Mouse (Mus musculus) forelimb bud, embryonic 11.5 days (tissue): ENCODE measurements around the gene Obsl1.
A peak's percentile ranks its signal among the peaks of the same experiment; 100 is the strongest.

Experiments used
- DNase-seq: peaks from one replicate; pipeline ENCODE4 v3.0.0-alpha.2; 2012; ENCODE audit warnings: low read depth, low spot score

Gene Obsl1

DNA sequence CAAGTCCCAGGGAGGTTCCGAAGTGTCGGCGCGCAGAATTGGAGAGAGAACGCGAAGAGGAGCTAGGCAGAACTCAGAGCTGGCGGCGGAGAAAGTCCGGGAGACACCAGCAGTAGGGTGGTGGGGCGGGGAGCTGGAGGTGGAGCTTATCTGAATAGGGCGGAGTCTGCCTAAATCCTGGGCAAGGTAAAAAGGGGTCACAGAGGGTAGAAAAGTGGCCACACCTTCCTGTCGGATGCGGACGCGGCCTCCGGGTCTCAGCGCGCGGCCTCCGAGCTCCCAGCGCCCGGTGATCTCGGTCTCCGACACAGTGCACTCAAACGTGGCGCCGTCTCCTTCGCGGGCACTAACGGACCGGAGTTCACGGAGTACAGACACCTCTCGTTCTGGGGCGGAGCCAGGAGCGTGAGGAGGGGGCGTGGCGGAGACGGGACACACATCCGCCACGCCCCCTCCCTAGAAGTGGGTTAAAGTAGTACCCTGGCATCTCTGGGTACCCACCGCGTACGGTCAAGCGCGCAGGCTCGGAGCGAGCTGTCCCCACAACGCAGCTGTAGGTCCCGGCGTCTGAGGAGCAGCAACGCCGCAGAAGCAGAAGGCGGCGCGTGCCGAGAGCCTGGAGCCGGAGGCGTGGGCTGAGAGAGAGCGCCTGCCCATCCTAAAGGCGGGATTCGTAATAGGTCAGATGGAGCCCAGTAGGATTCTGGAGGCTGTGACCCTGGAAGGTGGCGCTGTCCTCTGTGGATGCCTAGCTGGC is 18.7 kb downstream of the Obsl1 start:
- peak; percentile 69 for DNase-seq

DNA sequence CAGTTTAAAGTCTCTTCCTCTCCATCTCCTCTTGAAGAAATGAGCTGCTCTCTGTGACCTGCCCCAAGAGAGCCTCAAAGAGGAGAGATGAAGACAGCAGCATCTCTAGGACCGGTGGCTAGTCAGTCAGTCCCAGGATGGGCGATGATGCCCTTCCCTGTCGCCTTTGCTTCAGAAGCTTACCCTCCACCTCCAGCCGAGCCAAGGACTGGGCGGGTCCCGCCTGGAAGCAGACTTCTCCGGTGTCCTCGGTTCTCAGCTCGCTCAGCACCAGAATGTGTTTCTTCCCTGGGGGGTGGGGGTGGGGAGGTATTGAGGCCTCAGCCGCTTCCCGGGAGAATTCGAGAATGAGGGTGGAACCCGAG is 19.2 kb downstream of the Obsl1 start:
- DNase-seq = no peak

DNA sequence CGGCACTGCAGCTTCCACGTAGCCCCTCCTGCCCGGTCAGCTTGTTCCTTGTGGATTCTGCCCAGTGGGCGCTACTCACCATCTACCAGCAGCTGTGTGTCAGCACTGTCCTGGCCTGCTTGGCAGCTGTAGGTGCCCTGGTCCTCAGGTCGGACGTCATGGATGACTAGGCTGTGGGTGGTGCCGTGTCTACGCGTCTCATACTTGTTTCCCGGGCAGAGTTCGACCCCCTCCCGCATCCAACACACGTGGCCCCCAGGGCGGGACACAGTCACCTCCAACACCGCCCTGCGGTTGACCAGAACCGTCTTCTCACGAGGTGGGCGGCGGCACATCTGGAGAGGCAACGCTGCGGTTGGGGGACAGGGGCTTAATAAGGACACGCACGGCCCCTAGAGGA is 19.7 kb downstream of the Obsl1 start:
- no peak for DNase-seq

DNA sequence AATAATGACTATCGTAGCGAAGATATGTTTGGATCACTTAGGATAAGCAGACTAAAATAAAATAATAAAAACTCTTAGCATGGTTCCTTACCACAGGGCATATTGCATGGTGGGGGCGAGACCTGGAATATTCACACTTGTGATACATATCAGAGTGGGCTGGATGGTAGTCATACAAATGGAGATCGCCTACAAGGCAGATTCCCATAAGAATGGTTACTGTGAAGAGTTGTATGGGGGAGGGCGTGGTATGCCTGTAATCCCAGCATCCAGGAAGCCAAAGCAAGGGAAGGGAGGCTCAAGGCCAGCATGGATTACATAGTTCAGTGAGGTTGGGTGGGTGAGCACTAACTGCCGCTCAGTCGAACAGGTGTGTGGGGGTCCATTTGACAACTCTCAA is 25.5 kb downstream of the Obsl1 start:
- no peak for DNase-seq

DNA sequence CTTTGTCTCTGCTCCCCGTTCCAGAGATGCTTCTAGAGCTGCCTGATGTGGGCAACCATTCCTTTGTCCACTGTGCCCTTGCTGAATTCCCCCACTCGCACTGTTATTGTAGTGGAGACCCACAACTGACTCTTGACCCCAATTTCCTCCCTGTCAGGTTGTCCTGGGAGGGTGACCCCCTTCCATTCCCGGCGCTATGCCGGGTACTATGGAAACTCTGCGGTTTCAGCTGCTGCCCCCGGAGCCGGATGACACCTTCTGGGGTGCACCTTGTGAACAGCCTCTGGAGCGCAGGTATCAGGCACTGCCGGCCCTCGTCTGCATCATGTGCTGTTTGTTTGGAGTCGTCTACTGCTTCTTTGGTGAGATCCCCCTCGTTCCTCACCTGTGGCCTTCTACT is 26.2 kb downstream of the Obsl1 start:
- DNase-seq = no peak

DNA sequence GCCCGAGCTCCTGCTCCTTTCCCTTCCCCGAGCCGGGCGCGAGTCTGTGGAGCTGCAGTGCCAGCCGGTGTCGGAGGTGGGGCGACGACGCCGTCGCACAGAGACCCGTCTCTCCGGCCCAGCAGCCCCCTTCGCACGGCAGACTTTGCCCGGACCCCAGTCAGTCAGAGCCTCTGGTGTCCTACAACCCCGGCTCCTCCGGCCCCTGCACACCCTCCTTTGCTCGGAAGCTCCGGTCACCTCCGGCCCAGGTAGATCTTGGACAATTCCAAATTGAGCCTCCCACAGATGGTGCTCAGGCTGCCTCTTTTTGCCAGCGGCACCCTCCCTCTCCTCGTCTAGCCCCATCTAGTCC is 26.6 kb downstream of the Obsl1 start:
- DNase-seq = no peak

DNA sequence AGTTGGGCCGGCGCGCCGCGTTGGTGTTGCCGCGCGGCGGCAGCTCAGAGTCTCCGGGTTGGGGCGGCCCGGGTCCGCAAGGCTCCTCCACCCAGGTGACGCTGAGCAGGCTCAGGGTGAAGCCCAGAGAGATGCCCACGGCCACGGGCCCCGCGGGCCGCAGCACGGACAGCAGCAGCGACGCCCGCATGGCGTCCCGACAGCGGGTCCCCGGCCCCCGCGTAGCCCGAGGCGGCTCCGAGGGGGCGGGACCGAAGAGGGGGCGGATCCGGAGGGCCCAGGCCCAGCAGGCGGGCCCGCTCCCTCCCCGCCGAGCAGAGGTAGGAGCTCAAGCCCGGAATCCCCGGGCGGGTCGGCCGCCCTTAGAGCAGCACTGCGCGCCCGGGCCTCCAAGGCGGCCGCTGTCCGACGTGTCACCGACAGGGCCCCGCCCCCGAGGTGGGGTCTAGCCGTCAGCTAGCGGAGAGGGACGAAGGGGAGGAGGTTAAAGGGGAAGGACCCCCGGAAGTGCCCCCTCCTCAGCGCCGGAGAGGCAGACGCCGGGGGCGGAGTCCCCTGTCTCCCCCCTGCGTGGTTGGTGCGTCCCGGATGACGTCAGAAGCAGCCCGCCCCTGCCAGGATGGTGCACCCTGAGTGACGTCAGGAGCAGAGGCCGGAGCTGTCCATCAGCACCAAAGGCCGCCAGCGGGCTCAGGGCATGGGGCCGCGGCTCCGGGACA is 27.2 kb downstream of the Obsl1 start, which contains the start of the genes Chpf and Tmem198:
Gene Chpf (minus strand): TSS at position 392 of the 719 bp plus-strand sequence.
Gene Tmem198 (plus strand): TSS at position 617 of the 719 bp plus-strand sequence.
- DNase-seq = peak; percentile 97

DNA sequence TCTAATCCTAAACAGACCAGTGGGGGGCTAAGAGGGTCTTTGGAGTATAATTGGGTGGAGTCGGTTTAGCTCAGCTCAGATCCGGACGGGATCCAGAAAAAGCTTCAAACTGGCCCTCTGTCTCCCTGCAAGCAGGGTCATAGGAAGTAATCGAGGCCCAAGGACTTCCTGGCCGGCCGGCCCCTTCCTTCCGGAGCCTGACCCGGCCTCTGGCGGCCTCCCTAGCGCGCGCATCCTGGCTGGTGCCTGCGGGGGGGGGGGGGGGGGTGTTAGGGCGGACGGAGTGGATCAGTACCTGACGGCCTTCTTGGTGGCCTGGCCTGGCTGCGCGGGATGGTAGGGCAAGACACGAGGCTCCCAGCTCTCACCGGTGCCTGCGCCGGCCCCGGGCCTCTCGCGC is 27.8 kb downstream of the Obsl1 start:
- no peak for DNase-seq

DNA sequence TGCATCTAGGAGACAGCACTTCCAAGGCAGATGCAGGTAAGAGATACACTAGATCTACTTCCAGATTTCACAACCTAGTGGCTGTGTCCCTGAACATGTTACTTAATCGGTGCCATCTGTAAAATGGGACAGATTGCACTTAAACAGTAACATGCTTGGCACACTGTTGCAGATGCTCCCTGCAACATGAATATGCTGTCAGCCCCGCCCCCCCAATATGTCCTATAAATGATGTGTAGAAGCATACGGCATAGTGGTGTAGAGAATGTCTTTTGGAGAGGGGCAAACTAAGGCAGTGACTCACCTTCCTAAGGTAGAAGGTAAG is 28.3 kb downstream of the Obsl1 start:
- DNase-seq = no peak

DNA sequence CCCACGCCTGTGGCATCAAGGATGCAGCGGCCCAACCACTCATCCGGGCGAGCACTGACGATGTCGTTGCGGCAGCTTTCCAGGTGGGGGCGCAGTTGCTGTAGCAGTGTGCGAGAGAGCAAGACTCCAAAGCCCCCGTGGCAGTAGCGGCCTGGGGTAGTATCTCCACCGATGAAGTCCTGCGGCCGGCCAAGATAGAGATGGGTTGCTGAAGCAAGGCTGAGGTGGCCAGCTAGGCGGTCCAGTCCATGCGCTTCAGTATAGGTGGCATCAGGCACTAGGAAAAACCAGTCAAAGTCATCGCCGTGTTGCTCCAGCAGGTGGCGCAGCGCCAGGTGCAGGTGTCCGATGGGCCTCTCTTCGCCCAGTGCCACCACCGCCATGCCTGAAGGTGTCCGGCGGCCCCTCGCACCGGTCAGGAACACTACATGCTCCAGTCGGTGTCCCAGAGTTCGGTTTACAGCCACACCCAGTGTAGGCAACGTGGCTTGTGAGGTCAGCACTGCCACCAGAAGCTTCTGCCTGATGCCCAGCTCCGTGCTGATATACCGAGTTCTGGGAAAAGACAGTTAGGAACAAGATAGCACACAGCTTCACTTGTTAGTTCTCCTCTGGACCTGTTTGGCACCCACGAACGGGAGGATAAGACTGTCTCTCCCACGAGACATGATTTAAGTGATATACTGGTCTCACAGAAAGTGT is 28.8 kb downstream of the Obsl1 start:
- peak; percentile 84 for DNase-seq

DNA sequence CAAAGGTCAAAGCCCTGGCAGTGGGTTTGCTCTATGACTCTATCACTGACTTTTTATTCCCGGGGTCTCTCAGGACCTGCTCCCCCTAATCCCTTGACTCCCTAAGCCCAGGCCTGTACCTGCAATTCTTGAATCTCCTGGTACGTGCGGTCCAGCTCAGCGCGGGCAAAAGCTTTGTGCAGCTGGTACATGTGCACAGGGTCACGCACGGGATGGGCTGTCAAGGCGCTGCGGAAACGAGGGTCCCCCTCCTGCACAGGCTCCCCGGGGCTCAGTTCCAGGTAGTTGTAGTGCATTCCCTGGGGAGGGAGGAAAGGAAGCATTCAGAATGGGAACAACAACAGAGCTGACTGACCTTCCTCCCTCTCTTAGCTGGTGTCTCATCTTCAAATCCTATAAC is 29.8 kb downstream of the Obsl1 start:
- no peak for DNase-seq

DNA sequence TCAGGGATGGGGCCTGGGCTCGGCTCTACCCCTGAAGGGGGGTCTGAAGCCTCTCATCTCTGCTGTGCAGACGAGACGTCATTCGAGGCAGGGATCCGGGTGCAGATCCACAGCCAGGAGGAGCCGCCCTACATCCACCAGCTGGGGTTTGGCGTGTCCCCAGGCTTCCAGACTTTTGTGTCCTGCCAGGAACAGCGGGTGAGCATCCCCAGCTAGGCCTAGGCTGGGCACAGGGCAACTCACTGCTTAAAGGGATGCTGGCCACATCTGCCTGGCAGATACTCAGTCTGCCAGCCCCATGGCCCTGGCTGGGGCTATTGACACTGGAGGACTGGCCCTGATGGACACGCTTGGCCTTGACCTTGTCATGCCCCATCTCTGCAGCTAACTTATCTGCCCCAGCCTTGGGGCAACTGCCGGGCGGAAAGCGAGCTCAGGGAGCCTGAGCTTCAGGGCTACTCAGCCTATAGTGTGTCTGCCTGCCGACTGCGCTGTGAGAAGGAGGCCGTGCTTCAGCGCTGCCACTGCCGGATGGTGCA is 36.9 kb downstream of the Obsl1 start:
- DNase-seq = no peak

DNA sequence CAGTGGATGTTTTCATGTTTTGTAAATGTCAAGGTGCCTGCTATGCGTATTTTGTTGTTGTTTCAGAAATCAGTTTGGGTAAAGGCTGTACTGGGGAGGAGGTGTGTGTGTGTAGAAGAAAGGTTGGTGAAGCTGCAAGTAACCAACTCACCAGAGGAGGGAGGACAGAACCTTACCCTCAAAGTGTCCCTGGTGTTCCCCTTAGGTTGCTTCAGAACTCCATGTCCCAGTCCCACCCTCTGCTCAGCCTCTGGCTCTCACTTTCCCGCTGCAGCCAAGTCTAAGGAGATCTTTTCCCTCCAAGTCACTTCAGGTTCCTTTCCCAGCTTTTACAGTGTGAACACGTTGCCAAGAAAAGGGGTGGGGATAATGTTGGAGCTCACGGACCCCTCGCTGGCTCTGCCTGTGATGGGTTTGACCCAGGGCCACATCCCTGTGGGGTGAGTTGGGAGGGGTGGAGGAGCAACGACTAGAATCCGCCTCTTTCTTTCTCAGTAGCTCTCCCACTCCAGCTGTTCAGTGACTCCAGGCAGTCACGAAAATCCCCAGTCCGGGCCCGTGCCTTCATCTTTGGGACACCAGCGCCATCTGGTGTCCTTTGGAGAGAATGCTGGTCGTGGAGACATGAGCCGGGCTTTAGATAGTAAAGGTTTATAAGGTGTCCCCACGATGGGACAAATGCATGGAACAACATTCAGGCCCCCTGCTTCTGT is 38.9 kb downstream of the Obsl1 start:
- peak; percentile 87 for DNase-seq

DNA sequence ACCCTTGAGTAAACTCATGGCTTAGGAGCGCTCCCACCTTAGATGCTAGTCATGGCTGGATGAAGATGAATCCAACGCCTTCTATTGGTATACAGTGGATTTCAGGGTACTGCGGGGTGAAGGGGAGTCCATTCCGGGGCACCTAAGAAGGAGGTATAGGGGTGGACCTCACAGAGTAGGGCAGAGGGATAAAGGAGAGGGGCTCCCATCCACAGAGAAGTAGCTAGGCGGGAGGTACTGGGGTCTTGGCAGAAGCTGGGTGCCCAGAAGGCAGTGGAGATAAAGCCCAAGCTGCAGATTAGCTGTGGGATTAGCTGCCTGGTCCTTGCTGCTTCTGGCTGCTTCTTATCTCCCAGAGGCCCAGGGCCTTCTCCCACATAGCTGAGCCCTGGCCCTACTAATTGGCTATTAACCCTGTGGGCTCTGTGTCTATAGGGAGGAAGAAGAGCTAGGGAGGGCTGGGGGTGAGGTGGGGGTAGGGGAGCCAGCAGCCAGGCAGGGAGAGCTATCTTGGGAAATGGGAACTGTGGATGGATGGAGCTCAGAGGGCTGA is 42.5 kb downstream of the Obsl1 start:
- no peak for DNase-seq

DNA sequence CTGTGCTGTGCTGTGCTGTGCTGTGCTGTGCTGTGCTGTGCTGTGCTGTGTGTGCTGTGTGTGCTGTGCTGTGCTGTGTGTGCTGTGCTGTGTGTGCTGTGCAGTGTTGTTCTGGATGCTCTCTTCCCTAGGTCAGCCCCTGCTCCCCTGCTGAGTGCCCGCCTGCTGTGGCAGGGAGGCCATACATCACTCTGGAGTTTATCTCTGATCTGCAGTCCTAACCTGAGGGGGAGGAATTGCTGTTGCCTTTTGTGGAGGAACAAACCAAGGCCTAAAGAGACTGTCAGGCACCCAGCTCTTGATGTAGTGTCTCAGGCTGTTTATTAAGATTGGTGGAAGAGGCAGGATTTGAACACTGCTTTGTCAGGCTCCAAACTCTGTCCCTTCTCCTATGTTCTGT is 43.6 kb downstream of the Obsl1 start:
- no peak for DNase-seq

DNA sequence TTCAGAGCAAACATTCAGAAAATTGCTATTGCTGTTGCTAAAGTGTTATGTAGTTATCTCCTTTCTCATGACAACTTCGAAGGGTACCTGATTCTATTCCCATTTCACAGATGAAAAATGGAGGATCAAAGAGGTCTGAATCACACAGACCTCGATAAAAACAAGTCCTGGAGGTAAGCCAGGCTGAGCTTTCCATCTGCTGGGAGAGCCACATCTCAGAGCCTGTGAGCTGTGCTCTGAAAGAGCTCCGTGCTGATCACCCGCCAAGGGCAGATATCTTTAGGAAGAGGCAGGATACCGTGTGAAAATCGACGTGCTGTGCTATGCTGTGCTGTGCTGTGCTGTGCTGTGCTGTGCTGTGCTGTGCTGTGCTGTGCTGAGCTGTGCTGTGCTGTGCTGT is 46.0 kb downstream of the Obsl1 start:
- DNase-seq = no peak

DNA sequence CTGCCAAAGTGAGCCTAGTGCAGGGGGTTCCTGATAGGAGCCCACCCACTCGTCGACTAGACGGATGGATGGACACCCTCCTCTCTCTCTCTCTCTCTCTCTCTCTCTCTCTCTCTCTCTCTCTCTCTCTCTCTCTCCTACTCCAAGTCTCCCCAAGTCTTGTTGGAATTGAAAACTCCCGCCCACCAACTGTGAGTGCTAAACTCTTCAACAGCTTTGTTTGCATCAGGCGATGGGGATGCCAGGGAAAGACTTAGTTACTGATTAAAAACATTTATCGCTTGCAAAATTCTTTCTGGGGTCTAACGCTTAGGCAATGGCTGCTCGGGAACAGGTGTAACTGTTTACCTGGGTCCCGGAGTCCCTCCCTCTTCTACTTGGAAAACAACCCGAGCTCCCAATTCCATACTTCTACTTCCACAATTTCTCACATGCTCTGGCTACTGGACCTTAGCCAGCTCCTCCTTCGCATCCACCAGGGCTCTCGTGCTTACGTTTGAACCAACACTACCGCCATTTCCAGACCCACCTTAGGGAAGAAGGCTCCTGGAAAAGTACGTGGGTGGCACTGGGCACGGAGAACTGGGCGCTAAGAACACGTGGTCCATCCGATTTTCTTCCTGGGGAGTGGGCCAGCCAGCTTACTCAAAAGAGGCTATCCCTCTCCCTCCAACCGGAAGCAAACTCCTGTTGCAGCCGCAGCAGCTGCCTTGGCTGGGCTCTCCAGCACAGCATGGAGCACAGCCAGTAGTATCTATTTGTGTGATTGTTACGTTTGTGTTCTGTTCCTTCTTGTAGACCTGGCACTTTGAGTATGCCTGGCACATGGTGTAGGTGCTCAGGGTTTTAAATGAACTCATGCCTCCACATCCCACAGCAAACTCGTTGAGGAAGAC is 47.2 kb downstream of the Obsl1 start:
- no peak for DNase-seq

DNA sequence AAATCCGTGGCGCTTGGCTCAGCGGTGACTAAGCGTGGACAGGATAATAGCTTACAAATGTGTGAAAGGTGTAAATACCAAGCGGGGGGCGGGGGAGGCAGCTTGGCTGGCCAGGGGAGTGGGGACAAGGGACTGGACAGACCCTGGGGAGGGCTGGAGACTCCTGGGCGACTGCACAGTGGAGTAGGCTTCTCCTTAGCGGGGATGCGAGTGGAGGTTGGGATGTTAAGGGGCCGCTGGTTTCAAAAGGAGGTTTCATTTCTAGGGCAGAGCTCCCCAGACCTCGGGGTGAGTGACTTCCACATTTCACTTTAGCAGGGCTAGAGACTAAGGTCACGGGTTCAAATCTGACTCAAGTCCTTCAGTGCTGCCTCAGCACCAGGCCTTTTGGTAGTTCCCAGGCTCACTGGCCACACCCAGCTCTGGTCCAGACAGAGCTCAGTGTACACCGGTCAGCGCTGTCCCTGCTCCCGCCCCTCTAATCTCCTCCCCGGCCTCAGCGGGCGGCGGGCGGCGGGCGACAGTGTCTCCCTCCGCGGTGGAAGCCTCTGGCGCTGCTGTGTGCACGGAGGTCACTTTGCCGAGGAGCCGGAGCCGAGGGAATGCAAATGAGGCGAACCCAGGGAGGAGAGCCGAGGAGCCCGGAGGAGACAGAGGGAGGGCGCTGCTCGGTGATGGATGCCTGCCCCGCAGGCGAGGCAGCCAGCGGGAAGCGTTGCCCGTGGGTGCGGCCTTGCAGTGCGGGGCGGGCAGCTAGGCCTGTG is 48.0 kb downstream of the Obsl1 start:
- no peak for DNase-seq

DNA sequence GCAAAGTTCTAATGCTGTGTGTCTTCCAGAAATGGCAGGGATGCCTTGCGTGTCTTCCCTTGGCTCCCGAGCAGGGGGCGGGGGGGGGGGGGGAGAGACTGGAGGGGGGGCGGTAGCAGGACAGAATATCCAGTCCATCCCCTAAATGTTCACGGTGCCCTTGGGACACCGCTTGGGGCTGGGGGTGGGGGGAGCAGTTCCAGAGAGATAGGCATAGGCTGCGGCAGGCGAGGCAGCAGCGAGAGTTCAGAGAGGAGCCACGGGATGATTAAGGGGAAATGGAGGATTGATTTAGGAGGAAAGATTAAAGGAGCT is 48.6 kb downstream of the Obsl1 start:
- DNase-seq = no peak
